Mouse (Mus musculus) heart, adult 18-20 months (tissue): ENCODE measurements at regions not wholly inside any gene's neighbourhood (a gene's known extent, or its start where the extent isn't known, plus 50 kb on each side); places are given as distances from the start of the nearest gene placed in this dataset.
A peak's percentile ranks its signal among the peaks of the same experiment; 100 is the strongest.

Experiments
- DNase-seq, 2 experiments: peaks; one replicate each; pipeline ENCODE4 v3.0.0; 2021 to 2022; ENCODE audit warnings: mixed read lengths in 1 of 2

GRCm38 (mm10) chr8:115906650-115907049 lies 199.1 kb upstream of the Maf start:
- DNase-seq, result no peak

- no peak for DNase-seq
Observed at GRCm38 (mm10) chr8:115903853-115904420, 196.3 kb upstream of the Maf start.

GRCm38 (mm10) chr8:115897521-115898178 lies 190.1 kb upstream of the Maf start:
- peak; percentile 20 to 33 for DNase-seq

DNA sequence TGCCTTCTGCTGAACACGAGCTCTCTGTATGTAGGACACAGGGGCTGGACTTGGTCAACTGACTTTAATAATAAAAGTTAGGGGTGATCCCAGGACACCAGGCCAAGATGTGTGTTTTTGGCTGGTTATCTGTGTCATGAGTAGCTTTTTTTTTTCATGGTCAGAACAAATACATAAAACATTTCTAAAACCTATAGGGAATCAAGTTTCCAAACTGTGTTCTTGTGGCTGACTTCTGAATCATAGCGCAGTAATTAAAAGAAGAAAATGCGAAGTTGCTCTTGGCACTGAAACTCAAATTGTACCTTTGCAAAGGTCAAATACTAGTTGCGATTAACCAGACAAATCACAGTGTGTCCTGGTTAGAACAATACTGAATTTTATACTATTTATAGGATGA lies 189.5 kb upstream of the Maf start:
- peak; percentile 7 to 12 for DNase-seq

- no peak for DNase-seq
Observed at GRCm38 (mm10) chr8:115896066-115896465, 188.5 kb upstream of the Maf start.

GRCm38 (mm10) chr8:115888278-115888677 lies 180.7 kb upstream of the Maf start:
- DNase-seq, result no peak

- DNase-seq, result no peak
Observed at GRCm38 (mm10) chr8:115885121-115885743, 177.6 kb upstream of the Maf start.

DNA sequence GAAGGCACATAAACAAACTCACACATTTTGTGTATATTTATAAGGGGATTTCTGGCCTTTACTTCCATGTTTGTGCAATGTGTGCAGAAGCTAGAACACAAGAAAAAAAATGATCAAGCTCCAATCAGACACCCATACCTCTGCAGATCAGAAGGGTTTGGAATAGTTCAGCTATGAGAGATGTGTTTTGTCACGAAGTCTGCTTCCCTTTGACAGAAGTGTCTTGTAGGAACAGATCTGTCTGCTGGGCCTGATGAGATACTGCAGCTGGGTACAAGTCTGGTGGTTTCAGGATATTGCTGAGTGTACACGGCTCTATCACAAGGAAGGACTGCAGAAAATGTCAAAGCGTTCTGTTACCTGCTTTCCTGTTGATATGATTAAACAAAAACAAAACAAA lies 176.2 kb upstream of the Maf start:
- DNase-seq, result no peak

DNA sequence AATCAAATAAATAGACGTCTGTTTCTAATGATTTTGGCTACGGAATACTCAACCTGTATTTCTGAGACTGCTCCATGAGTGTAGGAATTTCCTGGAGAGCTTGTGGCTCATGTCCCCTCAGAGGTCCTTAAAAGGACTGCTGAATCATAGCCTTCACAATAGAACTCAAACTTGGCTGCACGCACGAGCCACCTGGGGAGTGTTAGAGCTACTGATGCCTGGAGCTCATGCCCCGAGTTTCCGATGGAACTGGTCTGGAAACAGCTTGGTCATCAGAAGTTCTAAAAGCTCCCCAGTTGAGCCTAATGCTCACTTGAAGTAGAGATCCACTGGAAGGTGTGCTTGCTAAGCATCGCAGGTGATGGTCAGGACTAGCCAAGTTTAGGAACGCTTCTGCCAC lies 174.3 kb upstream of the Maf start:
- no peak for DNase-seq

DNA sequence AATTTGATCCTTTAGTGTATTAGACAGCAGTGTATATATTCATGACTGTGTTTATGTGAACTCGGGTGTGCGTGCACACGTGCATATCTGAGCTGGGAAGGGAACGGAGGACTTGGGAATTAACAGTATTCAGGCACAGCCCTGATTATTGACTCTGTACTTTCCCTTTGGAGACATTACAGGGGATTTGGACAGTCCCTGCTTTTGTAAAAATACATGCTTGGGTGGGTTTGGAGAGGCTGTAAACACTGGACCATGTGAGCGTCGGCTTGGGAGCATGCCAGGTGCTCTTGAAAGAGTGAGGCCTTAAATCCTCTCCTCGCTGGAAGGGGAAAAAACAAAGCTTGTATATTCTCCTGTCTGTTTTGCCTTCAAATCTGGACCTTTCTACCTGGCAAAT lies 167.2 kb upstream of the Maf start:
- DNase-seq, result no peak

DNA sequence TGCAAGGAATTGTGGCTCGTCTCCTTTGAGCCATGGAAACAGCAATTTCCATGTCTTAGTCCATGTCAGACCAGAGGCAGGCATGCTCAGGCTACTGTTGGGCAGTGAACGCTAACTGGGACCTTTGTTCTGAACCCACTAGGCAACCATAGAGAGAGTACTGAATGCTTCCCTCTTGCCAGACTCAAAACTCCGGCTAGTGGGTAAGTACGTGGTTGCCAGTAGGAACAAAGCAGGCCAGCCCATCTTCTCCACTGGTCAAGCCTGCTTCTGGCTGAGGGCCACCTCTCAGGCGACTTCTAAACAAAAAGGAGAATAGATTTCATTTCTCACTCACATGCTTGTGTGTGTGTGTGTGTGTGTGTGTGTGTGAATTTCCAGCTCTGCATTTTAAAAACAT lies 163.8 kb upstream of the Maf start:
- no peak for DNase-seq

GRCm38 (mm10) chr8:115861381-115861780 lies 153.8 kb upstream of the Maf start:
- DNase-seq, result no peak

GRCm38 (mm10) chr8:115859406-115859805 lies 151.8 kb upstream of the Maf start:
- peak; percentile 23 to 56 for DNase-seq

DNA sequence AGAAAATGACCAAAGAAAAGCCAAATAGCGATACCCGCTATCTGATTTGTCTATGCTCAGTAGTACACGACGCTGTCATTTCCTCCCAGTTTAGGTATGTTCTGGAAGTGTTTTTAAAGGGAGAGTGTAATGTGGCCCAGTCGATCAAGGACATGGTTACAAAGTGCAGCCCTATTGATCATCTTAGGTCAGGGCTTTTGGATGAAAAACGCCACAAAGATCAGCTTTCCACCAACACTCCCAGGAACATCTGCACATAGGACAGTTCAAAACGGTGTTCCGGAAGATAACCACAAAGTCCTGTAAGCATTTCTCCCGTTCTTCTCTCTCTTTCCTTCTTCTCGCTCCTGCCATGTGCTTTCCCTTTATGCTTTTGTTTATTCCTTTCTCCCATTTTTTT lies 149.2 kb upstream of the Maf start:
- DNase-seq, result no peak

- no peak for DNase-seq
Observed at GRCm38 (mm10) chr8:115855934-115856629, 148.5 kb upstream of the Maf start.

DNA sequence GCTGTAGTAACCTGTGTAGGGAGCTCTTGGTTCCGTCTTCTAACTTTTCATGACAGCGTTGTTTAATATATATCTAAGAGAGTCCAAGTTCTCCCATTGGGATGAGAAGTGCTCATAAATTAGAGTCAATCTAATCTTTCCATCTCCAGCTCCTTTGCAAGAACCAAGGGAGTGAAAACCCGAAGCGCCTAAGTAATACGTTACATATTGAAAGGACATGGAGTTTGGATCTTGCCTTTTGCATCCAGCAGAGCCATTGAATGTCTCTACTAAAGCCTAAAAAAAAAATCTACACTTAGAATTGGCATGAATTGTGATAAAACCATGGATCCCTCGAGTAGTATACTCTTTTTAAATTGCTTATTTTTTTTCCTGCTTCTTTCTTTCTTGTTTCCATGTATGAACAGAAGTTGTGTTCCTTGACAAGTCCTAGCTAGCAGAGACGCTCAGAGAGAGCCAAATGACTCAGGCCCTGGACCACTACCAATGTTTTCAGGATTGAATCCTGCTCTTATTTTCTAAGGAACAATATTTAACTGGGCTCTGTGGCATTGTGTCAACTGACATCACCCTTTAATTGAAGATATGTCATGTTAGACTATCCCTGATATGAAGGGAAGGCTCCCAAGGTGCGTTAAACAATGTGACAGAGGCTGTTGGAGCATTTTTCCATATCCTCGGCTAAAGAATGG lies 146.8 kb upstream of the Maf start:
- DNase-seq, result peak; percentile 69 to 72

GRCm38 (mm10) chr8:115850552-115850951 lies 143.0 kb upstream of the Maf start:
- DNase-seq, result no peak

- DNase-seq, result no peak
Observed at GRCm38 (mm10) chr8:115833391-115833790, 125.8 kb upstream of the Maf start.

DNA sequence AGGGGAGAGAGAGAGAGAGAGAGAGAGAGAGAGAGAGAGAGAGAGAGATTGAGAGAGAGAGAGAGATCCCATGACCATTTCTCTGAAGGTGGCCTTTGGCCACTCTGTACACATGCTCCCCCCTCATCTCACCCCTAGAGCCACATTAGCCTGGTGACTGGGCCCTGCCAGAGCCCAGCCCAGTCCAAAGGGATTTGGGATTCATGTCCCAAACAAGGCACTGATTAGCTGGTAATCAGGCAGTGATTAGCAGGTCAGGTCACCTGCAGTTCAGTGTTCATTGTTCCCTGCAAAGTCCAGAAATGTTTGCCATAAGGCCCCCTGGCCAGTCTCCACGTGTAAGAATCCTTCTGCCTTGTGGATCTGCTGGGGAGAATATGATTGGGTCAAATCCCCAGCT lies 124.1 kb upstream of the Maf start:
- DNase-seq, result no peak

GRCm38 (mm10) chr8:115830012-115830662 lies 122.5 kb upstream of the Maf start:
- DNase-seq, result no peak

DNA sequence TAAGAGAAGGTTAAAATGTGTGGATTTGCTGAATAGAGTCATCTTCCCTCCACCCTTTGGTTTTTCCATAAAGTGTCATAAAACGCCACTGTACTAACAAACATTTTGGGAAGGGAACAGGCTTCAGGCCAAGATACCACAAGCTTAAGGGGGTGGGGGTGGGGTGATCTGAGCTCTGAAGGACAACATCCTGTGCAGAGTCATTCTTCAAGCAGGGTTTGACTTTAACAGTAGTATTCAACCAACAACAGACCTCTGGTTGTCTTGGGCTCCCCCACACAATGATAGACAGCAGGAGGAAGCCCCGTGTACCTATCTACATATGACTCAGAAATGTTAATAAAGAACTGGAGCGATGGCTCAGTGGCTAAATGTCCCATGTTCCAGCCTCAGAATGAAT lies 118.9 kb upstream of the Maf start:
- no peak for DNase-seq

DNA sequence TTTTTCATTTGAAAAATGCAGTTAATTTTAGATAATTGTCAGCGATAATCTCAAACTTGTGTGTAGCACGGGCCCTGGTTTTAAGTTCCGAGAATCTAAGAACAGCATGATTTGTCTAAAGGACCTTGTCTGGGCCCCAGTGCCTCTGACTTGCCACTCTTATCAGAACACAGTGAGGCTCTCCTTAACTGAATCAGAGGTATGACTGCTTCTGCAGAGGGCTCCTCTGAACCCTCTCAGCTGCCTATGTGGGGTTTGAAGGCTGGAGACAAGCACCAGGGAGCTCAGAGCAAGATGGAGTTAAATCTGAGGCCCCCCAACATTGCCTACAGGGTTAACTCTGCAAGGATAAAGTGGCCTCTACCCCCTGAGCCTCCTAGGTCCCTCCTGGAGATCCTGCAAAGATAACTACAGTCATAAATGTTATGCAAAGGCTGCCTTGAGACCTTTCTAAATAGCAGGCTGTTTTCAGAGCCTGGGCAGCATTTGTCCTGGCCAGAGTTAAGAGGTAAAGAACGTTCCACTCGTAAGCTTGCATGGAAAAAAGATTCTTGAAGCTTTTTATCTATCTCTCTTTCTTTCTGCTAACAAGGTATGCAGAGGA lies 118.4 kb upstream of the Maf start:
- DNase-seq, result no peak
